Mouse (Mus musculus) c-Kit-positive CD71-positive TER-119-negative erythroid progenitor cells, embryonic 14.5 days (primary cell): Measurements from ENCODE around the gene 1700023F06Rik.

Source experiments
- DNase-seq: peaks from one replicate; pipeline ENCODE4 v3.0.0-alpha.2; 2013; ENCODE audit warnings: low read depth

The 1700023F06Rik gene

GRCm38 (mm10) chr11:103181911-103182310, 26.4 kb downstream of the 1700023F06Rik start:
- no peak for DNase-seq

GRCm38 (mm10) chr11:103181349-103181748, 27.0 kb downstream of the 1700023F06Rik start:
- DNase-seq, result no peak

- DNase-seq, result no peak
Measured at GRCm38 (mm10) chr11:103180426-103180825, 27.9 kb downstream of the 1700023F06Rik start.

GRCm38 (mm10) chr11:103178748-103179147, 29.6 kb downstream of the 1700023F06Rik start:
- DNase-seq, result no peak

- no peak for DNase-seq
Measured at GRCm38 (mm10) chr11:103177815-103178485, 30.4 kb downstream of the 1700023F06Rik start.

GRCm38 (mm10) chr11:103177216-103177615, 31.1 kb downstream of the 1700023F06Rik start:
- no peak for DNase-seq

GRCm38 (mm10) chr11:103176510-103176909, 31.8 kb downstream of the 1700023F06Rik start:
- DNase-seq, result no peak

GRCm38 (mm10) chr11:103175688-103176442, 32.5 kb downstream of the 1700023F06Rik start:
- DNase-seq, result no peak

- DNase-seq, result no peak
Measured at GRCm38 (mm10) chr11:103174891-103175391, 33.4 kb downstream of the 1700023F06Rik start.

GRCm38 (mm10) chr11:103174411-103174832, 33.9 kb downstream of the 1700023F06Rik start:
- DNase-seq, result no peak

- DNase-seq, result no peak
Measured at GRCm38 (mm10) chr11:103173771-103174344, 34.5 kb downstream of the 1700023F06Rik start.

- no peak for DNase-seq
Measured at GRCm38 (mm10) chr11:103173041-103173770, 35.2 kb downstream of the 1700023F06Rik start.

GRCm38 (mm10) chr11:103172392-103173040, 35.8 kb downstream of the 1700023F06Rik start:
- no peak for DNase-seq

GRCm38 (mm10) chr11:103171703-103172391, 36.5 kb downstream of the 1700023F06Rik start:
- no peak for DNase-seq

GRCm38 (mm10) chr11:103171286-103171620, 37.1 kb downstream of the 1700023F06Rik start:
- no peak for DNase-seq

- no peak for DNase-seq
Measured at GRCm38 (mm10) chr11:103170494-103171285, 37.7 kb downstream of the 1700023F06Rik start, which contains the start of gene Fmnl1. TSS of gene Fmnl1 (plus strand) at chr11:103171107.

GRCm38 (mm10) chr11:103170111-103170493, 38.3 kb downstream of the 1700023F06Rik start:
- DNase-seq, result no peak

- no peak for DNase-seq
Measured at GRCm38 (mm10) chr11:103169664-103170063, 38.7 kb downstream of the 1700023F06Rik start.

GRCm38 (mm10) chr11:103168690-103169390, 39.5 kb downstream of the 1700023F06Rik start:
- DNase-seq, result no peak

GRCm38 (mm10) chr11:103164391-103164790, 44.0 kb downstream of the 1700023F06Rik start:
- no peak for DNase-seq
